Mouse (Mus musculus) olfactory bulb, adult 2 months (tissue): ENCODE measurements around the gene Pde6g.

Experiments
- CTCF ChIP-seq: fragments of 200-500 bp; IDR thresholded peaks from 2 replicates; pipeline ENCODE4 v1.5.1; 2012; ENCODE audit warnings: low read depth, mild to moderate bottlenecking, low read length, moderate library complexity; ENCODE audit not compliant: insufficient read depth
- POLR2A ChIP-seq: fragments of 200-500 bp; IDR thresholded peaks from 2 replicates; pipeline ENCODE4 v1.6.1; 2012; ENCODE audit warnings: mild to moderate bottlenecking, low read depth, low read length, moderate library complexity; ENCODE audit not compliant: insufficient read depth

- TF ChIP-seq CTCF, result no peak
- TF ChIP-seq POLR2A, result no peak
Observed at GRCm38 (mm10) chr11:120399319-120399718, 54.0 kb downstream of the Pde6g start.
